Mouse (Mus musculus): ENCODE measurements at regions not wholly inside any gene's neighbourhood (a gene's known extent, or its start where the extent isn't known, plus 50 kb on each side); places are given as distances from the start of the nearest gene placed in this dataset.

DNA sequence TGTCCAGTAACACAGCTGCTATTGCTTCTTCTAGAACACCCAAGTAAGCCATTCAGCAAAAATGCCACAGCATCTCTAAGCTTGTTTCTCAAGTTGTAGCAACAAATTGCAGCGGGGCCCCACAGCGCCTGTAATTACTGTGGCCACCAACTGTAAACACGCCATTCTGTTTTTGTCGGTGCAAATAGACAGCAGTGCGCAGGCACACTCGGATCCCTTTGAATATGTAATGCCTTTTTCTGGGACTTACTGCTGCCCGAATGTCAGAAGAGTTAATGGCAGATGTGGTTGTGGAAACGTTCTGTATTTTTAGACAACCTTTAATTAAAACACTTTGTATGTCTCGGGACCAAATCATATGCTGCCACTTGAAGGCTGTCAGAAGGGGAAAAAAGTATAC lies 76.2 kb downstream of the Mex3b start:
- TF ChIP-seq POLR2A (IDR thresholded peaks at IDR 0.05; ENCODE audit: borderline replicate concordance, low read depth, low read length), result no peak
- no peak for TF ChIP-seq CTCF (IDR thresholded peaks at IDR 0.05; ENCODE audit: low read depth, low read length)

Data from bone marrow macrophage, adult 2 months (primary cell).